Mouse (Mus musculus) layer of hippocampus, postnatal 36 days (tissue): Measurements from ENCODE around the gene AL731706.1. TPM values are rescaled to one million over a fixed set of nuclear protein-coding genes. Genes with fewer than 3 reads are reported as not detected.

Experiments used
- DNase-seq, 2 experiments: peaks; one replicate each; pipeline ENCODE4 v3.0.0; 2022
- total RNA-seq, 2 experiments: library from RNA; stranded (reverse); gene quantifications; 2 replicates each; pipeline ENCODE4 v1.2.3; 2021

AL731706.1 gene
- total RNA-seq, 2 experiments from 2014 or later: 17.3 to 18.3 TPM

GRCm38 (mm10) chr2:136834715-136835075 is 56.5 kb downstream of the AL731706.1 start:
- DNase-seq: no peak

- DNase-seq: no peak
Observed at GRCm38 (mm10) chr2:136833976-136834714, 57.0 kb downstream of the AL731706.1 start.

GRCm38 (mm10) chr2:136832936-136833335 is 58.3 kb downstream of the AL731706.1 start:
- DNase-seq: no peak

Other genes with a start within 250 kb of the AL731706.1 start
- 1,000 to 10,000 TPM; 1,936 to 2,126 TPM for gene Snap25, start 177.9 kb downstream of the AL731706.1 start, total RNA-seq
- gene AL731706.2, start 5.7 kb downstream of the AL731706.1 start, total RNA-seq: 10 to 100 TPM; 17.3 to 29.0 TPM
- gene Slx4ip, start 171 bp downstream of the AL731706.1 start, total RNA-seq: 1 to 10 TPM; 7.9 to 8.2 TPM
- gene Mkks, start within 50 bp of the AL731706.1 start, total RNA-seq: 10 to 100 TPM; 25.7 to 28.5 TPM
- gene Jag1, start 225.3 kb upstream of the AL731706.1 start, total RNA-seq: 10 to 100 TPM in 1 of 2 experiments, 1 to 10 TPM in 1; 9.5 to 12.3 TPM